Mouse (Mus musculus): Measurements from ENCODE around the gene Ptprm. TPM values are rescaled to one million over a fixed set of nuclear protein-coding genes. Genes with fewer than 3 reads are reported as not detected.

Gene Ptprm
- polyA plus RNA-seq, 1 experiment from 2014 or later, result 12.4 TPM

DNA sequence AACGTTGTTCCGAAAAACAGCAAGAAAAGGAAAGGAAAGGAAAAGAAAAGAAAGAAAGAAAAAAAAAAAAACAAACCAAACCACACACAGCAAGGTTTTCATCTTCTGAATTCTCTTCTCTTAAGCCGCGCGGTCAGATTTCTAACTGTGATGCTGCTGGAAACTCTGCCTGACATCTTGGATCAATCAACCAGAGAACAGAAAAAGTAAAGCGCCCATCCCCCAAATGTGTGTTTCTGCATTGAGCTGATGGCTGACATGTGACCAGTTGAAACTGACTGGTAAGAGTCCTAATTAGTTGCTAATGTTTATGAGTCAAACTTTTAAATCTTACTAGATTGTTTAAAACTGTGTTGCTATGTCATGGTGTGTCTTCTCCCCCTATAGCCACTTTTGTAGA, 441.7 kb downstream of the Ptprm start:
- H3K27me3 ChIP-seq (replicated peaks), result no peaks in the 10 kb centered on the region
- no peaks in the 10 kb centered on the region for H3K36me3 ChIP-seq
- no peak overlapping the region for H3K4me3 ChIP-seq (replicated peaks)
- 94% methylated on average over 6 of the region's 6 CpGs for WGBS
- no peak overlapping the region for H3K27ac ChIP-seq
- ATAC-seq (ENCODE audit: insufficient read depth, low FRiP score, low read depth), result no peak
- H3K9ac ChIP-seq, result no peak overlapping the region
- H3K9me3 ChIP-seq, result no peaks in the 10 kb centered on the region
- H3K4me2 ChIP-seq, result no peak overlapping the region
- no peaks in the 10 kb centered on the region for H3K4me1 ChIP-seq

DNA sequence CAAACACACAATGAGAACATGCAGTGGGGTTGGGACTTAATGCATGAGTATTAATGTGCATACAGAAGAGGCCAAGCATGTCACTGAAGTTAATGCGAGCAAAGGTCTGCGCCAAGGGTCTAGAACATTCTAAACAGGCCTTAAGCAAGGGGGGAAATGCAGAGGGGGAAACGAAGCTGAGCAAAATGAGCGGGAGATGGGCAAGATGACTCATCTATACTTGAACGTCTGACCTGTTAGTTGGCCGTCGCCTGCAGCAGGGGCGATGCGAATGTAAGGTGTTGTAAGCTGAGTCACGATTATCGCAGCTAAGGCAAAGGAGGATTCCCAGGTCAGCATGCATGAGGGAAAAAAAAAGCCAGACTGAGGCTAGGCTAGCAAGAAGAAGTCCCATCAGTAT, 442.1 kb downstream of the Ptprm start:
- H3K4me3 ChIP-seq (replicated peaks), result no peak overlapping the region
- H3K9ac ChIP-seq, result no peak overlapping the region
- H3K27ac ChIP-seq, result no peak overlapping the region
- WGBS, result 84% methylated on average over 11 of the region's 11 CpGs
- ATAC-seq (ENCODE audit: insufficient read depth, low FRiP score, low read depth), result no peak
- no peaks in the 10 kb centered on the region for H3K4me1 ChIP-seq
- H3K27me3 ChIP-seq (replicated peaks), result no peaks in the 10 kb centered on the region
- H3K4me2 ChIP-seq, result no peak overlapping the region
- no peaks in the 10 kb centered on the region for H3K36me3 ChIP-seq
- no peaks in the 10 kb centered on the region for H3K9me3 ChIP-seq

DNA sequence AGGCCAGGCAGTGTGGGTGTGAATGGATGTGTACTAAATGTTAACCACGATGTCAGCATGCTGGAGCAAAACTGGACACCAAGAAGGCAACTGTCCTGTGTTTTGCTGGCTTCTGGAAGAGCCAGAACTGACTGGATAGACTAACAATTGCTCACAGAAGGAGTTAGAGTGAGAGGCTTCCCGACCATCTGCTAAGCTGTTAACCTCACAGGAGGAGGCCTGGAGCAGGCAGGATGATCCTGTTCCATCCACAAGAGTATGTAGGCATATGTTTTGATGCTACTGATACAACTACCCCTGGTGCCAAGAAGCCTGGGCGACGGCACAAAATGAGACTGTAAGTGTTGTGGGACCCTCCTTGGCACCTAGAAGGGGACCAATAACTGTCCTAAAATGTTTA, 444.4 kb downstream of the Ptprm start:
- Histone ChIP-seq H3K27ac (no peak overlapping the region), H3K27me3 (replicated peaks) (no peaks in the 10 kb centered on the region), H3K4me1 (no peaks in the 10 kb centered on the region), H3K4me2 (no peak overlapping the region), H3K36me3 (no peaks in the 10 kb centered on the region), H3K9me3 (no peaks in the 10 kb centered on the region), H3K9ac (no peak overlapping the region), H3K4me3 (replicated peaks) (no peak overlapping the region)
- no peak for ATAC-seq (ENCODE audit: insufficient read depth, low FRiP score, low read depth)
- 76% methylated on average over 4 of the region's 4 CpGs for WGBS

DNA sequence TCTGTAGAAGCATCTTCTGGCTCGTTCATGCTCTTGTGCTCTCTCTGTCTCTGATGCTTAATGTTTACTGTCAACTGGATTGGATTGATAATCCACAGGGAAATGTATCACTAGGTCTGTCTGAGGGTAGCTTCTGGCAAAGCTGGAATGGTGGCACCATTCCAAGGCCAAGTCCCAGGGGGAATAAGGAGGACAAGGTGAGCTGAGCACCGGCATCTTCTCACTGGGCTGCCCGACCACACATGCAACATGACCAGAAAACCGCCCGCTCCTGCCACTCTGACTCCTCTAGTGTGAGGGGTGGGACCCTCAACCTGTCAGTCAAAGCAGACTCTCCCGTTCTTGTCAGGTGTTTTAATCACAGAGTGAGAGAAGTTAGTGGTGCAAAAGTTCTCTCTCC, 445.3 kb downstream of the Ptprm start:
- no peak for ATAC-seq (ENCODE audit: insufficient read depth, low FRiP score, low read depth)
- Histone ChIP-seq H3K27me3 (replicated peaks) (no peaks in the 10 kb centered on the region), H3K36me3 (no peaks in the 10 kb centered on the region), H3K4me1 (no peaks in the 10 kb centered on the region), H3K27ac (no peak overlapping the region), H3K4me2 (no peak overlapping the region), H3K9me3 (no peaks in the 10 kb centered on the region), H3K4me3 (replicated peaks) (no peak overlapping the region), H3K9ac (no peak overlapping the region)
- WGBS, result 72% methylated on average over 6 of the region's 6 CpGs

DNA sequence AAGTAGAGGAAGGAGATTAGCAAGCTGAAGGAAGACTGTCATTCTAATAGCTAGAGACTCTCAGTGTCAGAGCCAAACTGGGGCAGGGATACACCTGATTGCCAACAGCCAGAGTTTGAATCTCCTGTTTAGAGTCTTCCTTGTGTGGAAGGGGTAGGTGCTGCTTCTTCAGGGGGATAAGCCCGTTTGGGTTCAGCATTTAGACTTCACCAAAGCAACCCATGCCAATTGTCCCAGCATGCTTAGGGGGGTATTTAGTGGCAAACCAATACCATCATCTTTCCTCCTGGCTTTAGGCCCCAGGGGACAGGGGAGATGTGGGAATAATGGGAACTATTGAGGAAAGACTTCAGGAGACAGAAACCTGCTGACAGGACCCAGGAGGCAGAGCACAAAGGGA, 460.1 kb downstream of the Ptprm start:
- H3K9me3 ChIP-seq, result no peaks in the 10 kb centered on the region
- no peak overlapping the region for H3K9ac ChIP-seq
- H3K4me1 ChIP-seq, result no peaks in the 10 kb centered on the region
- no peaks in the 10 kb centered on the region for H3K27me3 ChIP-seq (replicated peaks)
- H3K4me3 ChIP-seq (replicated peaks), result no peak overlapping the region
- H3K27ac ChIP-seq, result no peak overlapping the region
- no peak for ATAC-seq (ENCODE audit: insufficient read depth, low FRiP score, low read depth)
- 72% methylated on average over 1 of the region's 1 CpGs for WGBS
- no peaks in the 10 kb centered on the region for H3K36me3 ChIP-seq
- H3K4me2 ChIP-seq, result no peak overlapping the region

DNA sequence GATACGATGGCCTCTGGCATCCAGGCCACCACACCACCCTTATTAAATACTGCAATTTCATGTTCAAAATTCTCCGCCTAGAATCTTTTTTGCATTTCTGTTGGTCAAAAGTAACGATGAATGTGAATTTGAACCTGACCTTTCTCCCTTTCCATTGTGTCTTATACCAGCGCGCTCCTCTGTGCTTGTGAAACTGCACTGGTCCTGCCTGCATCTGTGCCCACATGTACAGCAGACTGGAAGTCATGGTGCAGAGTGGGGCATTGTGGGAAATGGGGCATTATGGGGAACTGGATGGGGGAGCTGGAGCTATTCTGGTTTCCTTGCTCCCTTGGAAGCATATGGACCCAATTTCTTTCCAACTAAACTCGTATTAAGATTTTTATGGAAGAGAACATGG, 462.3 kb downstream of the Ptprm start:
- 92% methylated on average over 6 of the region's 6 CpGs for WGBS
- H3K36me3 ChIP-seq, result no peaks in the 10 kb centered on the region
- ATAC-seq (ENCODE audit: insufficient read depth, low FRiP score, low read depth), result no peak

DNA sequence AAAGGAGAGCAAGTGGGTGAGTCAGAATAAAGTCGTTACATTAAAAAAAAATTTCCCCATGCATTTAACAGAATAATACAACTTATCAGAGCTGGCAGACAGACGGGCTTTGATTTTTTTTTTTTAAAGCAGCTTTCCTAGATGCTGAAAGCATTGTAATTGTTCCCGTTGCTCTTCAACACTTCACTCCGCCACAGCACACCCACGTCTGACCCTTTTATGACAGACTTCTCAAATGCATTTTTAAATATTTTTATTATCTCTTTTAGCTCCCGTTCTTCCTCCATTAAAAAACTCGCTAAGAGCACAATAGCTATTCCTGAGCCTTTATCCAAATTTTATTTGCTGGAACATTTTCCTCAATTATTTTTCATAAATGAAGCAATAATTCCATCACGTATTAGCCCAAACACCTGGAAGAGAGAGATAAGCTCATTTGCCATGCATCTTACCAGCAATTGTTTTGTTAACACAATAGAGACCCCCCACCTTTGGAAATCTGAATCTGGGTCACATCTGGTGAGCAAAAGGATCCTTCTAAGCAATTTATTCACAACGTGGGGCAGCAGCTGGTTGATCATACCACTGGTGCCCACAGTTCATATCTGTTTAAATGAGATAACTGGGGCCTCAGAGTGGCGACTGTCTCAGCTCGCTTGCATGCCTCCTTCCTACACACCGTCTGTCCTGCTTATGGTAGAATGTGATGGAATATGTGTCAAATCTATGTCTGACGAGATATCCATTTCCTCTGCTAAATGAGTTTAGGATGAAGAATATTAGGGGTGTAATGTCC, 463.0 kb downstream of the Ptprm start:
- no peak overlapping the region for H3K4me2 ChIP-seq
- no peak overlapping the region for H3K27ac ChIP-seq
- H3K4me1 ChIP-seq, result no peaks in the 10 kb centered on the region
- H3K27me3 ChIP-seq (replicated peaks), result no peaks in the 10 kb centered on the region
- no peaks in the 10 kb centered on the region for H3K9me3 ChIP-seq
- no peak overlapping the region for H3K4me3 ChIP-seq (replicated peaks)
- no peak overlapping the region for H3K9ac ChIP-seq
- WGBS, result 64% methylated on average over 13 of the region's 13 CpGs
- ATAC-seq (ENCODE audit: insufficient read depth, low FRiP score, low read depth), result no peak
- no peaks in the 10 kb centered on the region for H3K36me3 ChIP-seq

More for the DNA sequence above, 462.3 kb downstream of the Ptprm start:
- Histone ChIP-seq H3K9me3 (no peaks in the 10 kb centered on the region), H3K27me3 (replicated peaks) (no peaks in the 10 kb centered on the region), H3K4me2 (no peak overlapping the region), H3K9ac (no peak overlapping the region), H3K4me3 (replicated peaks) (no peak overlapping the region), H3K27ac (no peak overlapping the region), H3K4me1 (no peaks in the 10 kb centered on the region)

DNA sequence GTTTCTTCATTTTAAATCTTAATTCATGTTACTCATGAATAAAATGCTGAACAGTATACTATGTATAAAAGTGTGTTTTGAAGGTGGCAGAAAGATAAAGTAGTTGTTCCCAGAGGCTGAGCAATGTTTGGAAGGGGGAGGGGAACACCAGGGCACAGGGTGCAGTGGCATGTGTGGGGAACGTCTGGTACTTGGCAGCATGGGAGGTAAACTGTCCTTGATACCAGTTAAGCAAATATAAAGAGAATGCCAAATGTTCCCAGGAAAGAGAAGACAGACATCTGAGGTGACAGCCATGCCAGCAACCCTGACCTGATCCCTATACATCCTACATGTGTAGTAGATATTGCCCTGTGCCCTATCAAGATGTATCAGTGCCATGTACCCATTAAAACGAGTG, 472.0 kb downstream of the Ptprm start:
- H3K27ac ChIP-seq, result no peak overlapping the region
- H3K36me3 ChIP-seq, result no peaks in the 10 kb centered on the region
- peak; percentile 56; the same call in 1 of the 2 replicates for ATAC-seq (ENCODE audit: insufficient read depth, low FRiP score, low read depth)
- 0 out of 2 replicates have a peak, but pooled peaks cover 2% of the 10 kb centered on the region for H3K4me1 ChIP-seq
- no peak overlapping the region for H3K9ac ChIP-seq
- H3K9me3 ChIP-seq, result no peaks in the 10 kb centered on the region
- H3K4me2 ChIP-seq, result no peak overlapping the region
- H3K4me3 ChIP-seq (replicated peaks), result no peak overlapping the region
- H3K27me3 ChIP-seq (replicated peaks), result no peaks in the 10 kb centered on the region
- 42% methylated on average over 2 of the region's 2 CpGs for WGBS

DNA sequence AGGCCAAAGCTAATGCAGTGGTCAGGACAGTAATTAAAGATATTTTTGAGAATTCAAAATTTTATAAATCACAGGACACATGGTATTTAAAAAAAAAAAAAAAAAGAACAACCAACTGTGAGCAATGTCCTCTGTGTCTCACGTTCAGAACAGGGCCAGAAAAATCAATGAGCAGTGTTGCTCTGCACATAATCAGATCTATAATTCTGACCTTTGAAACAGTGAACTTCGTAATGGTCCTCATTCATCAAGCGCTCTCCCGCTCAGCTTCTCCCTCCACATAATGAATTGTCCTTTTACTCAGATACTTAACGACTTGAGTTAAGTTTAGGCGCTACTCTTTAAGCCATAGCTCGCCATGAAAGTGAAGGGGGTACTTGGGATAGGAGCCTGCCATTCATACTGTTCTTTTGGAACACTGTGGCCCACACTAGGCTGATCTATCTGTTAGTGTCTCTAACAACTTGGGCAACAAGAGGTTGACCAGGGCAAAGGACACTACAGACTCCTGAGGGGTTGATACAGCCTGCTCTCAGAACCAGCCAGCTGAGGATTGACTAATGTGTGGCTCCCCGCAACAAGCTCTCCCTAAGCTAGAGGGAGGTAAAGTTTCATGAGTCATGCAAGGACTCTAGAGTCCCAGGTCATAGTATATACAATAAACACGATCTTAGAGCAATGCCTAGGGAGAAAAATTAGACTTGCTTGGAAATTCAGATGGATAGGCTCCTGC, 473.1 kb downstream of the Ptprm start:
- no peak overlapping the region for H3K27ac ChIP-seq
- no peaks in the 10 kb centered on the region for H3K9me3 ChIP-seq
- no peaks in the 10 kb centered on the region for H3K27me3 ChIP-seq (replicated peaks)
- H3K4me2 ChIP-seq, result no peak overlapping the region
- no peaks in the 10 kb centered on the region for H3K36me3 ChIP-seq
- H3K4me3 ChIP-seq (replicated peaks), result no peak overlapping the region
- ATAC-seq (ENCODE audit: insufficient read depth, low FRiP score, low read depth), result peak; percentile 58; the same call in 1 of the 2 replicates
- H3K4me1 ChIP-seq, result 0 out of 2 replicates have a peak, but pooled peaks cover 2% of the 10 kb centered on the region
- no peak overlapping the region for H3K9ac ChIP-seq
- 61% methylated on average over 9 of the region's 9 CpGs for WGBS

DNA sequence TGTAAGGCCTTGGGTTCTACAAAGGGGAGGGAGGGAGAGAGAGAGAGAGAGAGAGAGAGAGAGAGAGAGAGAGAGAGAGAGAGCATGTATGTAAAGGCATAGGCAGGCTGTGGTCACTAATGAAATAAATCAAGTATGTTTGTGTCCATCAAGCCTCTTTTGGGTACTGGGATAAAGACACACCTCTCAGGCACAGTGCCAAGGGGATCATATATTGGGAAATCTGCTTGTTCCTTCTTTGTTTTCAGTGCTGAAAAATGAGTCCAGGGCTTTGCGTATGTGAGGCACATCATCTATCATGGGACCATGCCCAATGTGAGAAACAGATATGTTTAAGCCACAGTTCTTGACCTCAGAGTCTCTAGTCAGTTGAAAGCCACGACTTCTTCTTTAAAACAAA, 475.1 kb downstream of the Ptprm start:
- Histone ChIP-seq H3K27ac (no peak overlapping the region), H3K4me2 (no peak overlapping the region), H3K27me3 (replicated peaks) (no peaks in the 10 kb centered on the region), H3K36me3 (no peaks in the 10 kb centered on the region), H3K9me3 (no peaks in the 10 kb centered on the region), H3K4me1 (0 out of 2 replicates have a peak, but pooled peaks cover 2% of the 10 kb centered on the region), H3K4me3 (replicated peaks) (no peak overlapping the region), H3K9ac (no peak overlapping the region)
- 55% methylated on average over 2 of the region's 2 CpGs for WGBS
- no peak for ATAC-seq (ENCODE audit: insufficient read depth, low FRiP score, low read depth)

DNA sequence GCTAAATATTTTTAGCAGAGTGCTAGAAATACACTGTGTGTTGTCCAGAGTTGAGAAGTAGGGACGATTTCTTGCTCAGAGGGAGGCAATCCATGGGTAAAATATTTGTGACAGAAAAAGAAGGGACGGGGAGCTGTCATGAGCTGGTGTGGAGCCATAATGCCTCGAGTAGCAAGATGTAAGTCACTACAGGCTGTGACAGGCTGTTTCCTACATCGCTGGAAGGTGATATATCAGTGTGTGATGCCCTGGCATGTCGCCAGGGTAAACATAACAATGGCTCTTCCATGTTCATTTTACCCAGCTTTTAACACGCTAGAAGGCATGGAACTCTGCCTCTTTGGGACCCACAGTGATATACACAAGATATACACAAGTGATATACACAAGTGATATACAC, 476.7 kb downstream of the Ptprm start:
- Histone ChIP-seq H3K9me3 (no peaks in the 10 kb centered on the region), H3K4me2 (no peak overlapping the region), H3K36me3 (no peaks in the 10 kb centered on the region), H3K27me3 (replicated peaks) (no peaks in the 10 kb centered on the region), H3K4me1 (0 out of 2 replicates have a peak, but pooled peaks cover 2% of the 10 kb centered on the region), H3K27ac (no peak overlapping the region), H3K4me3 (replicated peaks) (no peak overlapping the region), H3K9ac (no peak overlapping the region)
- no peak for ATAC-seq (ENCODE audit: insufficient read depth, low FRiP score, low read depth)
- 42% methylated on average over 6 of the region's 6 CpGs for WGBS

DNA sequence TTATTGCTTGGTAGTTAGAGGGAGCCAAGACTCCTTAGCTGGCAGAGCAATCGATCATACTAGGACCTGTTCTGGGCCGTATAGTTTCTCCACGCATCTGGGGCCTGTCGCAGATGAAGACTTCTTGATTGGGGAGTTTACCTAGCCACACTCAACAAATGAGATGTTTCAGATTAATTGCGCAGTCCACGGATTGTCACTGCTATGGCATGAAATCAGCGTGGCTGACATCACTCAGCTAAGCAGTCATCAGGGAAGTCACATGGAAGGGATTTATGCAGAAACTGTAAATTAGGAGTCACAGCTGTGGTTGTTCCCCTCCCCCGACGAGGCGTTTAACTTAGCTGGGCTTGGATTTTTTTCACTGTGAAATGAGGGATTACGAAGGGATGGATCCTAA, 479.4 kb downstream of the Ptprm start:
- no peaks in the 10 kb centered on the region for H3K9me3 ChIP-seq
- H3K36me3 ChIP-seq, result no peaks in the 10 kb centered on the region
- H3K27me3 ChIP-seq (replicated peaks), result no peaks in the 10 kb centered on the region
- WGBS, result 80% methylated on average over 11 of the region's 11 CpGs
- H3K4me1 ChIP-seq, result no peaks in the 10 kb centered on the region
- ATAC-seq (ENCODE audit: insufficient read depth, low FRiP score, low read depth), result no peak
- H3K27ac ChIP-seq, result no peak overlapping the region
- H3K4me2 ChIP-seq, result no peak overlapping the region
- H3K4me3 ChIP-seq (replicated peaks), result no peak overlapping the region
- H3K9ac ChIP-seq, result no peak overlapping the region

All from stomach, embryonic 15.5 days (tissue).